Mouse (Mus musculus) bone marrow macrophage, adult 2 months (primary cell): ENCODE results near the gene Mapt.

ENCODE experiments used
- CTCF ChIP-seq: IDR thresholded peaks from 2 replicates; pipeline ENCODE4 v1.5.1; 2012; ENCODE audit warnings: low read depth, mild to moderate bottlenecking, low read length, moderate library complexity
- POLR2A ChIP-seq: IDR thresholded peaks from 2 replicates; pipeline ENCODE4 v1.6.1; 2012; ENCODE audit warnings: mild to moderate bottlenecking, low read depth, low read length, borderline replicate concordance

DNA sequence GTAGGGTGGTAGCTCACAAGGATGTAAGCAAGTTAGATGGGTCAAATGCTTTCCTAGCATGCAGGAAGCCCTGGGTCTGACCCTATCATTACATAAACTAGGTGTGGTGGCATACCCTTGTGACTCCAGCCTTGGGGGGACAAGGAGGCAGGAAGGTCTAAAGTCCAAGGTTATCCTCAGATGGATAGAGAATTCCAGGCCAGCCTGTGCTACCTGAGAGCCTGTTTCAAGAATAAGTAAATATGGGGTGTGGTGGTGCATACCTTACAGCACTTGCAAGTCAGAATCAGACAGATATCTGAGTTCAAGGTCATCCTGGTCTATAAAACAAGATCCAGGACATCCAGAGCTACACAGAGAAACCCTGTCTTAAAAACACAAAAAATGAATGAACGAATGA lies 96.3 kb downstream of the Mapt start:
- TF ChIP-seq POLR2A (no peak), CTCF (no peak)
